Mouse (Mus musculus) liver, postnatal 0 days (tissue): Measurements from ENCODE around the gene Magi2. TPM values are rescaled to one million over a fixed set of nuclear protein-coding genes. Genes with fewer than 3 reads are reported as not detected.

Experiments used
- ATAC-seq: fragments of 200-750 bp; cut with Nextera tagmentation; 2 replicates; pipeline ENCODE4 v1.8.0; 2017; ENCODE audit warnings: mild to moderate bottlenecking, moderate library complexity
- DNase-seq: peaks from one replicate; pipeline ENCODE4 v3.0.0-alpha.2; 2016
- H3K27ac ChIP-seq: fragments of 300-500 bp; sonication (generic); 2 replicates; pipeline ENCODE4 v1.5.1; 2014; ENCODE audit warnings: antibody characterized with exemption, moderate library complexity, mild to moderate bottlenecking, low read depth
- H3K27me3 ChIP-seq: fragments of 300-500 bp; sonication (generic); 2 replicates; pipeline ENCODE4 v1.6.1; 2014; ENCODE audit warnings: low read length, control low read depth, mixed read lengths; ENCODE audit not compliant: insufficient read depth
- H3K36me3 ChIP-seq: fragments of 300-500 bp; sonication (generic); replicated peaks from 2 replicates; pipeline ENCODE4 v1.6.1; 2014; ENCODE audit warnings: mild to moderate bottlenecking, control low read depth, low read length, moderate library complexity, mixed read lengths; ENCODE audit not compliant: insufficient read depth
- H3K4me1 ChIP-seq: fragments of 300-500 bp; sonication (generic); 2 replicates; pipeline ENCODE4 v1.6.1; 2014; ENCODE audit warnings: antibody characterized with exemption, mild to moderate bottlenecking, control low read depth; ENCODE audit not compliant: insufficient read depth
- H3K4me2 ChIP-seq: fragments of 300-500 bp; sonication (generic); 2 replicates; pipeline ENCODE4 v1.6.1; 2014; ENCODE audit warnings: low read depth, mild to moderate bottlenecking, low read length, moderate library complexity, mixed read lengths
- H3K4me3 ChIP-seq: fragments of 300-500 bp; sonication (generic); 2 replicates; pipeline ENCODE4 v1.5.1; 2014; ENCODE audit warnings: low read depth, low read length
- H3K9ac ChIP-seq: fragments of 300-500 bp; sonication (generic); replicated peaks from 2 replicates; pipeline ENCODE4 v1.6.1; 2014; ENCODE audit warnings: mild to moderate bottlenecking, moderate library complexity
- H3K9me3 ChIP-seq: fragments of 300-500 bp; sonication (generic); 2 replicates; pipeline ENCODE4 v1.6.1; 2016; ENCODE audit warnings: mild to moderate bottlenecking, control low read depth, low read length, mixed read lengths
- CTCF ChIP-seq: sonication (generic); IDR thresholded peaks from 2 replicates; pipeline ENCODE4 v1.5.1; 2016; ENCODE audit warnings: antibody characterized with exemption, low read depth
- EP300 ChIP-seq: IDR thresholded peaks from 2 replicates; pipeline ENCODE4 v1.6.1; 2016; ENCODE audit warnings: antibody characterized with exemption, low read depth, mild to moderate bottlenecking
- WGBS: fragments of 180-500 bp; shearing (Covaris S2); extraction: QIAGEN DNeasy Blood & Tissue Kit; methylation state at CpG from one replicate; pipeline ENCODE4 v1.1.7; 2014; ENCODE audit not compliant: insufficient replicate concordance; 5-methylcytosine and 5-hydroxymethylcytosine counted together
- polyA plus RNA-seq: library from polyadenylated mRNA; unstranded; fragments of >200 nt; fragmentation: Nextera tagmentation; extraction: Ambion mirVana; gene quantifications from 2 replicates; pipeline ENCODE4 v1.2.1, GENCODE M21; 2015

Gene Magi2
- polyA plus RNA-seq, 1 experiment from 2014 or later: 0.08 TPM

GRCm38 (mm10) chr5:19999912-20000311, 773.1 kb downstream of the Magi2 start:
- no peak overlapping the region for H3K9ac ChIP-seq
- ATAC-seq (no peak), DNase-seq (no peak)
- no peak overlapping the region for H3K4me3 ChIP-seq
- H3K36me3 ChIP-seq: no peaks in the 10 kb centered on the region
- H3K4me2 ChIP-seq: no peak overlapping the region
- H3K27me3 ChIP-seq: no peaks in the 10 kb centered on the region
- H3K9me3 ChIP-seq: no peaks in the 10 kb centered on the region
- TF ChIP-seq CTCF (no peak), EP300 (no peak)
- H3K4me1 ChIP-seq: no peaks in the 10 kb centered on the region
- no peak overlapping the region for H3K27ac ChIP-seq
- WGBS: 44% methylated on average over 1 of the region's 1 CpGs

- no peak overlapping the region for H3K27ac ChIP-seq
- no peaks in the 10 kb centered on the region for H3K27me3 ChIP-seq
- ATAC-seq: no peak
- H3K9me3 ChIP-seq: no peaks in the 10 kb centered on the region
- TF ChIP-seq EP300: no peak
- no peak for TF ChIP-seq CTCF
- WGBS: 59% methylated on average over 2 of the region's 2 CpGs
- no peak overlapping the region for H3K9ac ChIP-seq
- no peak for DNase-seq
- H3K36me3 ChIP-seq: no peaks in the 10 kb centered on the region
- no peak overlapping the region for H3K4me2 ChIP-seq
- no peaks in the 10 kb centered on the region for H3K4me1 ChIP-seq
- no peak overlapping the region for H3K4me3 ChIP-seq
Observed at GRCm38 (mm10) chr5:20006616-20007015, 779.8 kb downstream of the Magi2 start.

GRCm38 (mm10) chr5:20007246-20007645, 780.4 kb downstream of the Magi2 start:
- H3K27me3 ChIP-seq: no peaks in the 10 kb centered on the region
- H3K4me2 ChIP-seq: no peak overlapping the region
- H3K9ac ChIP-seq: no peak overlapping the region
- H3K36me3 ChIP-seq: no peaks in the 10 kb centered on the region
- no peak for DNase-seq
- no peak overlapping the region for H3K27ac ChIP-seq
- H3K9me3 ChIP-seq: no peaks in the 10 kb centered on the region
- ATAC-seq: no peak
- H3K4me3 ChIP-seq: no peak overlapping the region
- H3K4me1 ChIP-seq: no peaks in the 10 kb centered on the region
- TF ChIP-seq CTCF: no peak
- no peak for TF ChIP-seq EP300
- 69% methylated on average over 8 of the region's 8 CpGs for WGBS

- 70% methylated on average over 7 of the region's 7 CpGs for WGBS
- Histone ChIP-seq H3K4me3 (no peak overlapping the region), H3K9ac (no peak overlapping the region), H3K4me2 (no peak overlapping the region), H3K36me3 (no peaks in the 10 kb centered on the region), H3K27ac (no peak overlapping the region), H3K27me3 (no peaks in the 10 kb centered on the region), H3K9me3 (no peaks in the 10 kb centered on the region), H3K4me1 (no peaks in the 10 kb centered on the region)
- ATAC-seq (no peak), DNase-seq (no peak)
- TF ChIP-seq EP300 (no peak), CTCF (no peak)
Observed at GRCm38 (mm10) chr5:20010210-20010609, 783.4 kb downstream of the Magi2 start.

GRCm38 (mm10) chr5:20018063-20018462, 791.2 kb downstream of the Magi2 start:
- H3K9ac ChIP-seq: no peak overlapping the region
- ATAC-seq (no peak), DNase-seq (no peak)
- no peak overlapping the region for H3K27ac ChIP-seq
- H3K4me2 ChIP-seq: no peak overlapping the region
- WGBS: 66% methylated on average over 3 of the region's 3 CpGs
- no peak overlapping the region for H3K4me3 ChIP-seq
- no peaks in the 10 kb centered on the region for H3K4me1 ChIP-seq
- no peaks in the 10 kb centered on the region for H3K27me3 ChIP-seq
- no peaks in the 10 kb centered on the region for H3K36me3 ChIP-seq
- no peaks in the 10 kb centered on the region for H3K9me3 ChIP-seq
- no peak for TF ChIP-seq EP300
- no peak for TF ChIP-seq CTCF

GRCm38 (mm10) chr5:20046649-20047048, 819.8 kb downstream of the Magi2 start:
- ATAC-seq: no peak
- no peaks in the 10 kb centered on the region for H3K36me3 ChIP-seq

GRCm38 (mm10) chr5:20048386-20048785, 821.5 kb downstream of the Magi2 start:
- no peaks in the 10 kb centered on the region for H3K4me1 ChIP-seq
- H3K4me3 ChIP-seq: no peak overlapping the region
- ATAC-seq: no peak
- H3K36me3 ChIP-seq: no peaks in the 10 kb centered on the region
- DNase-seq: no peak
- H3K4me2 ChIP-seq: no peak overlapping the region
- no peaks in the 10 kb centered on the region for H3K9me3 ChIP-seq
- no peak for TF ChIP-seq CTCF
- TF ChIP-seq EP300: no peak
- no peaks in the 10 kb centered on the region for H3K27me3 ChIP-seq
- WGBS: 81% methylated on average over 2 of the region's 2 CpGs
- H3K27ac ChIP-seq: no peak overlapping the region
- no peak overlapping the region for H3K9ac ChIP-seq

More at GRCm38 (mm10) chr5:20046649-20047048, 819.8 kb downstream of the Magi2 start:
- Histone ChIP-seq H3K9me3 (no peaks in the 10 kb centered on the region), H3K27ac (no peak overlapping the region), H3K9ac (no peak overlapping the region), H3K4me2 (no peak overlapping the region), H3K4me1 (no peaks in the 10 kb centered on the region), H3K4me3 (no peak overlapping the region), H3K27me3 (no peaks in the 10 kb centered on the region)
- TF ChIP-seq EP300: no peak
- no peak for TF ChIP-seq CTCF
- WGBS: 64% methylated on average over 3 of the region's 3 CpGs
- no peak for DNase-seq
